Mouse (Mus musculus) kidney, adult 8-10 months (tissue): ENCODE measurements at regions not wholly inside any gene's neighbourhood (a gene's known extent, or its start where the extent isn't known, plus 50 kb on each side); places are given as distances from the start of the nearest gene placed in this dataset.

ENCODE experiments used
- DNase-seq, 2 experiments: peaks; one replicate each; pipeline ENCODE4 v3.0.0; 2022

GRCm38 (mm10) chr8:41648276-41648675, 231.4 kb upstream of the Frg1 start:
- no peak for DNase-seq

DNA sequence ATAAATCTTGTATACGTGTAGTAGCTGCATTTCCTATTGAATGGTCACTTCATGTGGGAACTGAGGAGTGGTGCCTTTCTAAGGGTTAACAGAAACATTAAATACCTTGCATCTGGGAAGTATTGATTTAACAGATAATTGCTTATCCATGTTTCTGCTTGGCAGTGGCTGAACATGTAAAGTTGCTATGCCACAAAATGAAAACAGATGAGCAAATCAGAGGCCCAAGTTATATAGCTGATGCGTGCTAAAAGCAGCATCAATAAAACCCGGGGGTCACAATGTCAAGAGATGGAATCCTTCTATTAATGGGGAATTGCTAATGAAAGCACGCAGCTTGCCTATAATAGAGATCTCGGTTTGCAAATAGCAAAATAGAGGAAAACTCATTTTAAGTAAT, 227.8 kb upstream of the Frg1 start:
- DNase-seq, result no peak

GRCm38 (mm10) chr8:41623841-41624240, 207.0 kb upstream of the Frg1 start:
- no peak for DNase-seq

DNA sequence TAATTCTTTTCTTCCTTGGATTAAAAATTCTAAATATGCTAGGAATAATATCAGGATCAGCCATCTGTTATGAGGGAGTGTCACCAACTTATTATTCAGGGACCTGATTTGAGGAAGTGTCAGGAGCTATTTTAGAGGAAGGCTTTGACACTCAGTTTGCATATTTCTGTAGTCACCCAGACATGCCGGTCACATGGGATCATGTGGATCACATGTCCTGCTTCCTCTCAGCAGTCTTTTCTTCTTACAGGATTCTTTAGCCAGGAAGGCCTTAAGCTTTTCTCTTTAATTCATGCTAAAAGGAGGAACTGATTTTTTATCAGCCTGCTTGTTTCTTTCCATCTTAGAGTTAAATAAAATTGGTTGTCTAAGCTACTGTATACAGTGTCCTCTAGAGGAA, 183.4 kb upstream of the Frg1 start:
- no peak for DNase-seq

DNA sequence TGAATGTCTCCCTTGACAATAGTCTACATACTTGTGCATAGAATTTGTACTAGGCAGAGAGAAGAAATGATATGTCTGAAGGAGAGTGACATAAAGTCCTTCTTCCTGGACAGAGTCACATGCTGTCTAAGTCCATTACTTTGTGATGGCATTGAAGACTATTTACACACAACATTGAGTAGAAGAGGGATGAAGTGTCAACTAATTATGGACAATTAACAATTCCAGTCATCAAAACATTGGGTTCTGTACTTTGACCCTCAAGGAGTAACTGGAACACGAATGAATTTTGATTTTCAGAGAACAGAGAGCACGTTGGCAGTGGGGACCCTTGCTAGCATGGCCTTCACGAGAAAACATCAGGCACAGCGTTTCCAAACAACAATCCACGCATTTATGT, 177.6 kb upstream of the Frg1 start:
- no peak for DNase-seq

DNA sequence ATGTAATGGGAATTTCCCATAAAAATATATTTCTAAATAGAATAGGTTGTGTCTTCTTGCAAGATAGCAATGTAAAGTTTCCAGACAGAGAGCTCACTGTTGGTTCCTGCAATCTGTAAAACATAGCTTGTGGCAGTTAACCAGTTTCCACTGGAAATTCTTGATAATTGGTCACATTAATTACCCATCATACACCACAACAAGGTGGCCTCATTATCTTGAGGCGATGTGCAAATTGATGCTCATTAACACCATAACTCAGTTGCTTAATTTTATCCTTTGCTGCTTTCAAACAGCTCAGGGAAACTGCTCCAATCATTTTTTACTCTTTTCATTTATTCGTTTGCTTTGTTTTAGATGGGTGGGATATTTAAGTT, 176.8 kb upstream of the Frg1 start:
- DNase-seq, result no peak

DNA sequence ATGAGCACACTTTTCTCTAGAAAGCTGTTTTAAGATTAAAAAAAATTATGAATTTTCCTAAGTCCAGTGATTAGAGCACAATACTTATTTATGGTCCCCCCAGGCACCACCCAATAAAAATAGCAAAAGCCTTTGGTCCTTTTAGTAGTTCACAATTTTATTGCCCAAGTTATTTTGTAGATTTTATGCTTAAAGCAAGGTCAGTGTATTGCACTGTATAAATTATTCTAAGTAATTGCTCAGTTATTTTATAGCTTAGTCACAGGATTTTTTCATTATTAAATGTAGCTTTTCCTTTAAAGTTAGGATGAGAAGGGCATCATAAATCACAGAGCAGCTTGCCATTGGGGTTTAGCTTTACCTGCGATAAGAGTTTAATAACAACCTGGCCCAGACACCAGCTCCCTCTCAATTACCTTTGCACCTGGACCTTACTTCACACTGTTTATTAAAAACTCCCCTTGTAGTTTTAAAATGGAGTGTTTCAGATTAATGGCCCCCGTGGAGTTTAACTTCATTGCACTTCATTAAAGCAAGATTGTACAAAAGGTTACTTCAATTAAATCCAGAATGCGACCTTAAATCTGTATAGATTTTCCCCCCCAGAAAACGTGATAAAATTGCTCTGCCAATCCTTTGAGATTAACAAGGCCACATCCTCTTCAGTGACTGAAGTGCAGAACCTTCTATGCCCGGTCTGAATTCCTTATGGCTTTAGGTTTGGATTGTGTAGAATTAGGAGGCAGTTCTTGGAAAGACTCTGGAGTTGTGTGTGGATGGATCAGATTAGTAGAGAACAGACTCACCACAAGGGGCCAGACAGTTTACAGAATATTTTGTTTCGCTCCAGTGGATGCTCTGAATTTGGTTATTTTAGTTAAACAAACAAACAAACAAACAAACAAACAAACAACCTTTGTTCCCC, 176.1 kb upstream of the Frg1 start:
- no peak for DNase-seq

DNA sequence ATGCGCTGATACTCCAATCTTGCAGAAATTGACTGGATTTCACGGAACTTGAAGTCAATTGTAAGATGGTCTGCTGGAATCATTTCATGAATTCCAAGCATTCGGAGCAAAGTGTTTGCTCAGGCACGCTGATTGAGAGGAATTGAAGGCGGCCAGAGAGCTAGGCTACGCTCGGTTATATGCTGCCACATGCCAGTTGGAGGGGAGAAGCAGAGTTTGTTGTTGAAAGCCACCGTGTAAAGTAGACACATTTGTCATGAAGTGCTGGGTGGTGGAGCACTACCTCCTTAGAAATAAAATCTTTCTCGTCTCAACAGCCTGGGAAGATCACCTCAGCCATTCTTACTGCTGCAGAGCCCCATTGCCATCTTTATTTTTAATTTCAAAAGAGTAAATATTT, 175.3 kb upstream of the Frg1 start:
- DNase-seq, result no peak

GRCm38 (mm10) chr8:41588157-41588556, 171.3 kb upstream of the Frg1 start:
- no peak for DNase-seq

DNA sequence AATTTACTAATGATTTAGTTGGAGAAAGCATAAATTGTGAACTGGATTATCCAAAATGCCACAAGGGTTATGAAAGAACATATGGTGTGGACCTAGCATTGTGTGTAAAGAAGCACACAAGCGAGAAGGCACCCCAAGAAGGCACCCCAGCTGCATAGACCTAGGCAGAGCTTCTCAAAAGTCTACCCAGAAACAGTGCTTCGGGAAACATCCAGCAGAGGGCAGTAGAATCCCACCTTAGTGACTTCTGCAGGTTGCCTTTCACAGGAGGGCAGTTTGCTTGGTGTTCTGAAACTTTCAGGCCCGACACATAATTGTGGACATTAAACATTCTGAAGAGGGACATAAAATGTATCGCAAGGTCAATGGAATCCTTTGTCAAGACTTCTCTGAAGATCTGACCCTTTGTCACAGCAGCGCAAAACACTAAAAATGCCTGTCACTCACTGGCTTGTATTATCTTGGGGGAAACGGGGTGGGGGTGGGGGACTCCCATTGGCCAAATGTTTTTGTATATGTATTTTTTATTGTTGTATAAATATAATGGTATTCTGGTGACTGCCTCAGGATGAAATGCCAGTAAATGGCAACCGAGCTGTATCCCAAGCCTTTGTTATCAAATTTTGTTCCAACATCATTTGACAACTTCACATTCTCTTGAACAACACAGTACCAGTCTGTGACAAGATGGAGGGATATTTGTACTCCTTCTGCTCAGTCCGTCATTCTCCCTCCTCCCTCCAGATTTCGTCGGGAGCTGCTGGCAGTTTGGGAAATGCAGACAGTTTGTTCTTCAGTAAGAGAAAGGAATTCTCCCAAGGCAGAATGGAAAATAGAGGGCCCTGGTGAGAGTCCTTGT, 156.4 kb upstream of the Frg1 start:
- DNase-seq, result peak; percentile 21 to 65

GRCm38 (mm10) chr8:41570566-41570965, 153.7 kb upstream of the Frg1 start:
- no peak for DNase-seq

- DNase-seq, result no peak
Observed at GRCm38 (mm10) chr8:41561995-41562394, 145.1 kb upstream of the Frg1 start.

GRCm38 (mm10) chr8:41556819-41557218, 139.9 kb upstream of the Frg1 start:
- no peak for DNase-seq

- no peak for DNase-seq
Observed at GRCm38 (mm10) chr8:41552747-41553534, 136.1 kb upstream of the Frg1 start.

DNA sequence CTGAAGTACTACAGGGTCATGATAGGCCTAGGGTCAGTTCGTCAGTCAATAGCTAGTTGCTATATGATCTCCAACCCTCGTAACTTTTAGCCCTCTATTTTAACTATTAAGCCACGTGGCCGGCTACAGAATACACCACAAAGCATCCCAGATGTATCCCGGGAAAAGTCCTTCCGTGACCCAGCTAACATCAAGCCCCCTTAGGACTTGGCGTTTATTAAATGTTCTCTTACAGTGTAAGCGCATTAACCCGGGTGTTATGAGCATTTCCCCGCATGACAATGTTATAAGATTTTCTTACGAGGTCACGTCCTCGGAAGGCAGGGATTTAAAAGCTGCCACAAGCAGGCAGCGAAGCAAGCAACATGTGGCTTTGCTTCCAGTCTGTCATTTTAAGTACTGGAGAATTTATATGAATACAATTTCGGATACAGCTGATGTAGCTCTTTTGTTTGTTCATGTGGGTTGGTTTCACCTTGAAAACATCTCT, 135.1 kb upstream of the Frg1 start:
- DNase-seq, result no peak

DNA sequence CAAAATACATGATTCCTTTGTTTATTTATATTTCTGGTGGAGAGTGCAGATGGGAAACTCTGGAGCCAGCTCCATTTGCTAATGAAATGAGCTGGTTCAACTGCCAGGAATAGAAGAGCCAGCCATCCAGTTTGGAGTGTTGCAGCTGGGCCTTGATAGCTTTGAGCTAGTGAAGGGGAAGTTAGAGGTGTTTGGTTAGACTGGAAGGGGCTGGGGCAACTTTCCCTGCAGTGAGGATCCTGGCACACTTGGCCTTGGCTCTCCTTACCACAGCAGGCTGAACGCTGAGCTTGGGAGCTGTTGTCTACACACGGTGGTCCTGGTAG, 133.2 kb upstream of the Frg1 start:
- DNase-seq, result no peak

DNA sequence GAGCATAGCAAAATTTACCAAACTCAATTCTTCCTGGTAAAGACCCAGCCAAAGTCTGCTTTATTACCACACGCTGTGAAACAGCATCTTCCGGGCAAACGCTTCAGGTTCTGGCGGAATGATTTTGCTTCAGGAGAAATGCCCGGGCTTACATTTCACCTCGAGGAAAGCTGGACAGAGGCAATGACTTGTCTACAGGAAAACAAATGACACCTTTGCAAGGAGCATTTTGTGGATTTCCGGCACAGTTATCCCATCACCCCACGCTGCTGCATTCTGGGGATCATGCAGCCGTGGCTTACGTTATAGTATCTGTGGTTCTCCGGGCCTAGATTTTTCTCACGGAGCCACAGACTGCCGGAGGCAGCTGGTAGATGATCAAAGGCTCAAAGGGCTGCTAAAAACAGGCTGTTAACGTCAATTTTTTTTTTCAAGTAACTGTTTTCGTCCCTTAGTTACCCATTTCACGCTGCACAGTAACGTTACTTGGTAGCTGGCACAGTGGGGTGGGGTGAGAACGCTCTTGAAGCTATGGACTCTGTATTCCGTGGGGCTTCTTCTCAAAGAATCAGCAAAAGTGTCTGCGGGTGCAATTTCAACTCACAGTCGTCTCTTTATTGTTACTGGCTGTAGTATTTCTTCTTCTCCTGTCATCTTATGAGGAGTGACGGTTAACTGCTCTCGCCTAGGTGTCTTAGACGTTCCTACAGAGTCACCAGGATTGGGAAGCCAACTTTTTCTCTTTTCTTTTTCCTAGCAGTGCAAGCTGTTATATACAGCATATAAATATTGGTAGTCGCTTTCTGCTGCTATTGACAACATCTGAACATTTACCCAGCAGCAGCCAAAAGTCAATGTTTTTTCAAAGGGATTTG, 132.6 kb upstream of the Frg1 start:
- no peak for DNase-seq

GRCm38 (mm10) chr8:41547730-41548368, 131.0 kb upstream of the Frg1 start:
- no peak for DNase-seq

DNA sequence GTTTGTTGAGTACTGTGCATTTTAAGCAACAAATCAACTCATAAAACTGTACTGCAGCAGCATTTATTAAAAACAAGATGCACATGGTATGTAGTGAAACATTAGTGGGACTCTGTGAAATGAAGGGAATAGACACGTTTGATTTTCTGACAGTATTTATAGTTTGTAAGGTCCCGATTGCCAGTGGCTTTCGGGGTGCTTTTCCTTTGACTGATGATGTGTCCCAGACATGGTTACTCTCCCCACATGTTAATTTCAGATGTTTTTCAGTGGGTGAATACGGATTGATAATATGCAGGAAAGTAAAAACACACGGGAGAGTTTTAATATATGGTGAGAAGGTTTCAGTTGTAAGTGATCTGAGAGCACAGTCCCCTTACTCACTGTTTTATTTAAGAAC, 115.3 kb upstream of the Frg1 start:
- no peak for DNase-seq

GRCm38 (mm10) chr8:41529581-41529980, 112.7 kb upstream of the Frg1 start:
- no peak for DNase-seq

DNA sequence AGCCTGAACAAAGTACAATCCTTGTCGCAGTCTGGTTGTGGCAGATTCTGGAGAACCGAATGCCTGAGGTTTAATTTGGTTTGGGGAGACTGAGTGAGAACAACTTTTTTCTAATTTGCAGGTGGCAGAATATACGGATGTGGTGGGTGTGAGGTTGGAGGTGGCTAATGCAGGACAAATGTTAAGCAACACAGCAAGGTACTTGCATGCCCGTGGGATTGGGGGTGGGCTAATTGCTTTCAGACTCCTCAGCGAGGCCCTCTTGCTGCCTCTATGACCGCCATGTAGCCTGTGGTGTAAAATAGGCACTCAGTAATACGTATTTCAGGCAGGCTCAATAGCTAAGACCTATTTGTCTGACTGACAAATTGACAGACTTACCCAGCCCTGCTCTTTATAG, 109.4 kb upstream of the Frg1 start:
- DNase-seq, result no peak

GRCm38 (mm10) chr8:41485163-41485562, 68.3 kb upstream of the Frg1 start:
- DNase-seq, result no peak
